Mouse (Mus musculus) liver, embryonic 15.5 days (tissue): ENCODE results near the gene Agtr1a. TPM values are rescaled to one million over a fixed set of nuclear protein-coding genes. Genes with fewer than 3 reads are reported as not detected.

Experiments
- ATAC-seq: fragments of 200-750 bp; cut with Nextera tagmentation; 2 replicates; pipeline ENCODE4 v1.8.0; 2017; ENCODE audit warnings: moderate number of reproducible peaks, mild to moderate bottlenecking, moderate library complexity; ENCODE audit not compliant: insufficient read depth
- H3K27ac ChIP-seq: fragments of 300-500 bp; sonication (generic); replicated peaks from 2 replicates; pipeline ENCODE4 v1.5.1; 2015; ENCODE audit warnings: mild to moderate bottlenecking, inconsistent platforms
- H3K27me3 ChIP-seq: fragments of 300-500 bp; sonication (generic); 2 replicates; pipeline ENCODE4 v1.6.1; 2015; ENCODE audit warnings: mild to moderate bottlenecking, inconsistent platforms
- H3K36me3 ChIP-seq: fragments of 300-500 bp; sonication (generic); replicated peaks from 2 replicates; pipeline ENCODE4 v1.6.1; 2015; ENCODE audit warnings: moderate library complexity, mild to moderate bottlenecking, inconsistent platforms
- H3K4me1 ChIP-seq: fragments of 300-500 bp; sonication (generic); replicated peaks from 2 replicates; pipeline ENCODE4 v1.6.1; 2015; ENCODE audit warnings: inconsistent platforms
- H3K4me2 ChIP-seq: fragments of 300-500 bp; sonication (generic); 2 replicates; pipeline ENCODE4 v1.6.1; 2015; ENCODE audit warnings: moderate library complexity, mild to moderate bottlenecking, inconsistent platforms
- H3K4me3 ChIP-seq: fragments of 300-500 bp; sonication (generic); replicated peaks from 2 replicates; pipeline ENCODE4 v1.5.1; 2015; ENCODE audit warnings: mild to moderate bottlenecking, inconsistent platforms
- H3K9ac ChIP-seq: fragments of 300-500 bp; sonication (generic); 2 replicates; pipeline ENCODE4 v1.6.1; 2015; ENCODE audit warnings: moderate library complexity, mild to moderate bottlenecking, inconsistent platforms
- H3K9me3 ChIP-seq: fragments of 300-500 bp; sonication (generic); replicated peaks from 2 replicates; pipeline ENCODE4 v1.6.1; 2016; ENCODE audit warnings: inconsistent platforms
- WGBS: fragments of 180-500 bp; shearing (Covaris S2); methylation state at CpG from one replicate; pipeline ENCODE4 v1.1.7; 2015; ENCODE audit warnings: mixed read lengths; ENCODE audit not compliant: insufficient replicate concordance; 5-methylcytosine and 5-hydroxymethylcytosine counted together
- polyA plus RNA-seq: library from polyadenylated mRNA; unstranded; fragments of >200 nt; fragmentation: Nextera tagmentation; extraction: Ambion mirVana; gene quantifications from 2 replicates; pipeline ENCODE4 v1.2.1, GENCODE M21; 2015

Gene Agtr1a
- polyA plus RNA-seq, 1 experiment from 2014 or later: 12.8 TPM

GRCm38 (mm10) chr13:30403874-30404273, 67.6 kb downstream of the Agtr1a start:
- 46% methylated on average over 3 of the region's 3 CpGs for WGBS
- no peaks in the 10 kb centered on the region for H3K4me1 ChIP-seq

GRCm38 (mm10) chr13:30418611-30419010, 82.4 kb downstream of the Agtr1a start:
- ATAC-seq: no peak
- H3K4me2 ChIP-seq: no peak overlapping the region
- H3K4me1 ChIP-seq: no peaks in the 10 kb centered on the region
- 60% methylated on average over 5 of the region's 5 CpGs for WGBS
- no peak overlapping the region for H3K4me3 ChIP-seq
- no peak overlapping the region for H3K9ac ChIP-seq
- no peaks in the 10 kb centered on the region for H3K36me3 ChIP-seq
- no peaks in the 10 kb centered on the region for H3K9me3 ChIP-seq
- H3K27me3 ChIP-seq: no peaks in the 10 kb centered on the region
- no peak overlapping the region for H3K27ac ChIP-seq

More at GRCm38 (mm10) chr13:30403874-30404273, 67.6 kb downstream of the Agtr1a start:
- Histone ChIP-seq H3K9ac (no peak overlapping the region), H3K9me3 (no peaks in the 10 kb centered on the region), H3K27me3 (no peaks in the 10 kb centered on the region), H3K4me3 (no peak overlapping the region), H3K36me3 (no peaks in the 10 kb centered on the region), H3K27ac (no peak overlapping the region), H3K4me2 (no peak overlapping the region)
- ATAC-seq: no peak

GRCm38 (mm10) chr13:30427008-30427407, 90.8 kb downstream of the Agtr1a start:
- no peak for ATAC-seq
- no peak overlapping the region for H3K9ac ChIP-seq

GRCm38 (mm10) chr13:30427436-30427835, 91.2 kb downstream of the Agtr1a start:
- no peaks in the 10 kb centered on the region for H3K4me1 ChIP-seq
- H3K9me3 ChIP-seq: no peaks in the 10 kb centered on the region
- no peak for ATAC-seq
- H3K36me3 ChIP-seq: no peaks in the 10 kb centered on the region
- H3K4me2 ChIP-seq: no peak overlapping the region
- H3K27ac ChIP-seq: no peak overlapping the region
- WGBS: 66% methylated on average over 1 of the region's 1 CpGs
- no peak overlapping the region for H3K4me3 ChIP-seq
- no peak overlapping the region for H3K9ac ChIP-seq
- H3K27me3 ChIP-seq: no peaks in the 10 kb centered on the region

More at GRCm38 (mm10) chr13:30427008-30427407, 90.8 kb downstream of the Agtr1a start:
- Histone ChIP-seq H3K4me2 (no peak overlapping the region), H3K4me3 (no peak overlapping the region), H3K36me3 (no peaks in the 10 kb centered on the region), H3K4me1 (no peaks in the 10 kb centered on the region), H3K27me3 (no peaks in the 10 kb centered on the region), H3K27ac (no peak overlapping the region), H3K9me3 (no peaks in the 10 kb centered on the region)
- 61% methylated on average over 4 of the region's 4 CpGs for WGBS

Other genes starting within 250 kb of the Agtr1a start
- gene Mboat1, start 200.0 kb upstream of the Agtr1a start, polyA plus RNA-seq: 1.6 and 1.7 TPM in 2 replicates
- gene Uqcrfs1, start 208.9 kb downstream of the Agtr1a start, polyA plus RNA-seq: 164 and 165 TPM in 2 replicates